Comparison of ENCODE assay signal across 8 mouse cellular contexts in genomic region chr16:85898391-85898790, GRCm38 (mm10). TPM values are rescaled to one million over a fixed set of nuclear protein-coding genes. Genes with fewer than 3 reads are reported as not detected.
DNase-seq lines count a peak whose midpoint lies in the region; ATAC-seq and TF ChIP-seq lines count a peak whose summit lies in the region.

No protein-coding gene starts in this region.

- no peak overlapping the region for H3K27ac ChIP-seq in lung, embryonic 14.5 days (ENCODE audit: low read depth)
- H3K27ac ChIP-seq in heart, embryonic 13.5 days (replicated peaks): 0 out of 2 replicates have a peak overlapping the region, but pooled peaks have one; percentile 17
- no peak overlapping the region for H3K27ac ChIP-seq in limb, embryonic 10.5 days
- H3K27ac ChIP-seq in testis, adult 2 months (ENCODE audit: control insufficient read depth, insufficient read depth, low read depth, low read length): peak overlapping the region; percentile 8; the same call in 1 of the 2 replicates

- no peak overlapping the region for H3K9ac ChIP-seq in lung, embryonic 14.5 days
- no peak overlapping the region for H3K9ac ChIP-seq in heart, embryonic 13.5 days

- ATAC-seq in lung, embryonic 14.5 days (ENCODE audit: insufficient read depth): no peak
- no peak for ATAC-seq in heart, embryonic 13.5 days (ENCODE audit: extremely low read depth, insufficient number of reproducible peaks, low FRiP score, low TSS enrichment)

- H3K4me2 ChIP-seq in lung, embryonic 14.5 days: peak overlapping the region; percentile 65
- H3K4me2 ChIP-seq in heart, embryonic 13.5 days: peak overlapping the region; percentile 93

- WGBS in lung, embryonic 14.5 days: 46% methylated on average over 4 of the region's 4 CpGs
- 58% methylated on average over 4 of the region's 4 CpGs for WGBS in heart, embryonic 13.5 days
- WGBS in limb, embryonic 10.5 days: 41% methylated on average over 4 of the region's 4 CpGs

- no peaks in the 10 kb centered on the region for H3K36me3 ChIP-seq in lung, embryonic 14.5 days (ENCODE audit: insufficient read depth)
- no peaks in the 10 kb centered on the region for H3K36me3 ChIP-seq in heart, embryonic 13.5 days
- no peaks in the 10 kb centered on the region for H3K36me3 ChIP-seq in limb, embryonic 10.5 days
- no peaks in the 10 kb centered on the region for H3K36me3 ChIP-seq in testis, adult 2 months (ENCODE audit: control insufficient read depth, insufficient read depth, low read length)

- H3K27me3 ChIP-seq in lung, embryonic 14.5 days (ENCODE audit: insufficient read depth, low read length): peaks cover 16% of the 10 kb centered on the region; the same call in 1 of the 2 replicates
- H3K27me3 ChIP-seq in heart, embryonic 13.5 days (replicated peaks): no peaks in the 10 kb centered on the region; the same call in 1 of the 2 replicates
- peaks cover 36% of the 10 kb centered on the region for H3K27me3 ChIP-seq in limb, embryonic 10.5 days (ENCODE audit: low read depth, poor library complexity, severe bottlenecking)
- no peaks in the 10 kb centered on the region; the same call in 1 of the 2 replicates for H3K27me3 ChIP-seq in testis, adult 2 months (ENCODE audit: control insufficient read depth, insufficient read depth, low read length)

- H3K4me1 ChIP-seq in lung, embryonic 14.5 days (ENCODE audit: insufficient read depth): peaks cover 9% of the 10 kb centered on the region; the same call in 1 of the 2 replicates
- H3K4me1 ChIP-seq in heart, embryonic 13.5 days: peaks cover 15% of the 10 kb centered on the region
- peaks cover 30% of the 10 kb centered on the region for H3K4me1 ChIP-seq in limb, embryonic 10.5 days
- H3K4me1 ChIP-seq in testis, adult 2 months (ENCODE audit: control insufficient read depth, insufficient read depth, low read length): peaks cover 9% of the 10 kb centered on the region

- TF ChIP-seq POLR2A in testis, adult 2 months (IDR thresholded peaks at IDR 0.05; ENCODE audit: control insufficient read depth, low read depth, low read length): no peak

- TF ChIP-seq CTCF in lung, embryonic 14.5 days (IDR thresholded peaks at IDR 0.05; ENCODE audit: low read depth): no peak
- no peak for TF ChIP-seq CTCF in testis, adult 2 months (IDR thresholded peaks at IDR 0.05; ENCODE audit: control insufficient read depth, insufficient read depth, insufficient replicate concordance, low read depth, low read length)

- no peaks in the 10 kb centered on the region for H3K9me3 ChIP-seq in lung, embryonic 14.5 days (ENCODE audit: low read depth, low read length)
- H3K9me3 ChIP-seq in heart, embryonic 13.5 days: no peaks in the 10 kb centered on the region
- H3K9me3 ChIP-seq in limb, embryonic 10.5 days (replicated peaks): no peaks in the 10 kb centered on the region

- peak overlapping the region; percentile 48; the same call in 1 of the 2 replicates for H3K4me3 ChIP-seq in lung, embryonic 14.5 days (ENCODE audit: low read depth, low read length)
- peak overlapping the region; percentile 77 for H3K4me3 ChIP-seq in heart, embryonic 13.5 days
- 0 out of 2 replicates have a peak overlapping the region, but pooled peaks have one; percentile 64 for H3K4me3 ChIP-seq in limb, embryonic 10.5 days
- peak overlapping the region; percentile 76; the same call in 1 of the 2 replicates for H3K4me3 ChIP-seq in testis, adult 2 months (ENCODE audit: control insufficient read depth, low read depth, low read length)

- DNase-seq in lung, embryonic 14.5 days: peak; percentile 26
- no peak for DNase-seq in lung, postnatal 4 days
- DNase-seq in limb, embryonic 10.5 days (ENCODE audit: low spot score): no peak
- DNase-seq in spleen, adult 18-20 months: no peak
- no peak for DNase-seq in spleen, postnatal 4 days (ENCODE audit: low spot score in 2 of 2)
- DNase-seq in thymus, postnatal 36 days: no peak

RNA-seq across cellular contexts. Expression of gene Adamts5, which starts 3.2 kb away (rescaled TPM):
- polyA plus RNA-seq in lung, embryonic 14.5 days (2014; fragmentation: Nextera tagmentation; extraction: Ambion mirVana): 3.2 and 3.7 TPM in 2 replicates
- polyA plus RNA-seq in heart, embryonic 13.5 days (2015; fragmentation: Nextera tagmentation; extraction: Ambion mirVana): 4.3 and 4.4 TPM in 2 replicates
- polyA plus RNA-seq in limb, embryonic 10.5 days (2016; fragmentation: Nextera tagmentation; extraction: Ambion mirVana): 0.83 and 1.1 TPM in 2 replicates
- polyA plus RNA-seq in testis, adult 2 months (2012; rRNA removed): 0.71 and 0.85 TPM in 2 replicates

Comparison
In these comparisons a context has a peak if more than half of its experiments do, and no peak if none do; other contexts are left out.
1. H3K27ac ChIP-seq: peak in heart, embryonic 13.5 days (single experiment) and testis, adult 2 months (single experiment); none in lung, embryonic 14.5 days (single experiment) and limb, embryonic 10.5 days (single experiment).
2. Peak in every context shown above with its lines, with median percentiles within 50 percentile points of each other: H3K4me3 ChIP-seq.